Mouse (Mus musculus) embryonic facial prominence, embryonic 10.5 days (tissue): ENCODE data around the gene Aars. TPM values are rescaled to one million over a fixed set of nuclear protein-coding genes. Genes with fewer than 3 reads are reported as not detected.
"Not testable (repeated sequence)": the region's sequence is repeated elsewhere in the genome, so short reads cannot be mapped to it uniquely, and the experiment has no call there.

Source experiments
- DNase-seq: peaks from one replicate; pipeline ENCODE4 v3.0.0-alpha.2; 2017; ENCODE audit warnings: low spot score
- H3K27ac ChIP-seq: fragments of 300-500 bp; sonication (generic); replicated peaks from 2 replicates; pipeline ENCODE4 v1.5.1; 2016; ENCODE audit warnings: mild to moderate bottlenecking
- H3K27me3 ChIP-seq: fragments of 300-500 bp; sonication (generic); replicated peaks from 2 replicates; pipeline ENCODE4 v1.6.1; 2016; ENCODE audit warnings: low read depth, mild to moderate bottlenecking; ENCODE audit not compliant: poor library complexity, severe bottlenecking
- H3K36me3 ChIP-seq: fragments of 300-500 bp; sonication (generic); replicated peaks from 2 replicates; pipeline ENCODE4 v1.6.1; 2016; ENCODE audit warnings: mild to moderate bottlenecking, moderate library complexity
- H3K4me1 ChIP-seq: fragments of 300-500 bp; sonication (generic); 2 replicates; pipeline ENCODE4 v1.6.1; 2016
- H3K4me3 ChIP-seq: fragments of 300-500 bp; sonication (generic); 2 replicates; pipeline ENCODE4 v1.5.1; 2016; ENCODE audit warnings: mild to moderate bottlenecking, moderate library complexity
- H3K9me3 ChIP-seq: fragments of 300-500 bp; sonication (generic); 2 replicates; pipeline ENCODE4 v1.6.1; 2016; ENCODE audit warnings: mild to moderate bottlenecking
- WGBS: fragments of 180-500 bp; shearing (Covaris S2); methylation state at CpG from one replicate; pipeline ENCODE4 v1.1.7; 2016; 5-methylcytosine and 5-hydroxymethylcytosine counted together
- polyA plus RNA-seq: library from polyadenylated mRNA; unstranded; fragments of >200 nt; fragmentation: Nextera tagmentation; extraction: Ambion mirVana; gene quantifications from 2 replicates; pipeline ENCODE4 v1.2.1, GENCODE M21; 2016

Gene Aars
- polyA plus RNA-seq, 1 experiment from 2014 or later = 71.3 TPM

GRCm38 (mm10) chr8:111056691-111057293 lies 23.8 kb downstream of the Aars start:
- peak overlapping the region; percentile 96 for H3K4me3 ChIP-seq
- H3K27ac ChIP-seq = peak overlapping the region; percentile 94
- no peaks in the 10 kb centered on the region for H3K9me3 ChIP-seq
- under 1% methylated on average over 63 of the region's 63 CpGs for WGBS
- H3K36me3 ChIP-seq = peaks cover 66% of the 10 kb centered on the region
- DNase-seq = no peak
- 0 out of 2 replicates have a peak, but pooled peaks cover 5% of the 10 kb centered on the region for H3K27me3 ChIP-seq
- peaks cover 47% of the 10 kb centered on the region for H3K4me1 ChIP-seq

GRCm38 (mm10) chr8:111058946-111059572 lies 26.1 kb downstream of the Aars start:
- peaks cover 59% of the 10 kb centered on the region for H3K4me1 ChIP-seq
- DNase-seq = no peak
- 64% methylated on average over 2 of the region's 2 CpGs for WGBS
- no peaks in the 10 kb centered on the region for H3K9me3 ChIP-seq
- H3K27ac ChIP-seq = no peak overlapping the region
- H3K27me3 ChIP-seq = 0 out of 2 replicates have a peak, but pooled peaks cover 5% of the 10 kb centered on the region
- peaks cover 43% of the 10 kb centered on the region for H3K36me3 ChIP-seq
- H3K4me3 ChIP-seq = 0 out of 2 replicates have a peak overlapping the region, but pooled peaks have one; percentile 11

DNA sequence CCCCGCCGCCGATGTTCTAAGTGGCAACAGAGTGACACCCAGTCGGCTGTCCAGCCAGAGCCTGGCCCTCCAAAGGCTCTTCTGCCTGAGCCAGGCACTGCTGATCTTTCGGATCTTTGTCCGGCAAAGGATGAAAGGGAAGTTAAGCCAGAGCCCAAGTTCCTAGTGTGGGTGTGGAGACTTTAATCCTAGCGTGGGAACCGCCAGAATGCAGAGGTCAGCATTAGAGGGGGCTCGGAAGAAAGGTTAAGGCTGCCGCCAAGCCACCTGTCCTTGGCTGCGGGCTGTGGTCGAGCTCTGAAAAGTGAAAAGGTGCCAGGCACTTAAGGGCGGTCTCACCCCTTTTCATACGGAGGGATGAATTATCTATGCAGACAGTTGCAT lies 28.7 kb downstream of the Aars start:
- 0% methylated on average over 14 of the region's 14 CpGs for WGBS
- Histone ChIP-seq H3K9me3 (no peaks in the 10 kb centered on the region), H3K4me1 (peaks cover 59% of the 10 kb centered on the region), H3K27me3 (0 out of 2 replicates have a peak, but pooled peaks cover 8% of the 10 kb centered on the region), H3K27ac (peak overlapping the region; percentile 83), H3K36me3 (peaks cover 25% of the 10 kb centered on the region), H3K4me3 (peak overlapping the region; percentile 75)
- DNase-seq = no peak

DNA sequence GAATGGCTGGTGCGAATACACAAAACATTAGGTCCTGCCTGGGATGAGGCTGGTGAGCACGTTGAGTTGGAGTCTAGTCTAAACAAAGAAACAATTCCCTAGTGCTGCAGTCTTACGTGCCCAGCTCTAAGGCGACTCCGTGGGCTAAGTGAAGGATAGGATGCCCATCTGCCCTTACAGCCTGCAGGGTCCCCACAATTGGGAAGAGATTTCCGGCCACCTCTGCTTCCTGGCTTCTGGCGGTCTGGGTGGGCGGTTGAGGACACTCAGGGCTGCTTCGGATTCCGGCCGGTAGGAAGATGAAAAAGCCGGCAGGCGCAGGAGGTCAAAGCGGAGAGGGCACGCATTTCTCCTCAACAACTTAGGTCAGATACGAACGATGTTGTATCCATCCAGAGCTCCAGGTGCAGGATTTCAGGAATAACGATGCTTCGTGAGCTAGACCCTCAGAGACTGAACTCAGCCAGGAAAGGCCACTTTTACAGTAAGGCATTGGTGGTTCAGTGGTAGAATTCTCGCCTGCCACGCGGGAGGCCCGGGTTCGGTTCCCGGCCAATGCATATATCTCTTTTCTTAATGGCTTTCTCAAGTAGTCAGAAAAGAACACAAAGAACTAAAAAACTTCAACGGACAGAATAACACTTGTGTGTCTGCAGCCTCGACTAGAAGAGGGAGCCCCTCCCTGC lies 29.3 kb downstream of the Aars start:
- peak overlapping the region; percentile 75 for H3K4me3 ChIP-seq
- H3K36me3 ChIP-seq = peaks cover 23% of the 10 kb centered on the region
- H3K27ac ChIP-seq = peak overlapping the region; percentile 83
- H3K27me3 ChIP-seq = 0 out of 2 replicates have a peak, but pooled peaks cover 8% of the 10 kb centered on the region
- no peaks in the 10 kb centered on the region for H3K9me3 ChIP-seq
- whole genome bisulfite sequencing = under 1% methylated on average over 27 of the region's 27 CpGs
- peak; percentile 92 for DNase-seq
- peaks cover 54% of the 10 kb centered on the region for H3K4me1 ChIP-seq

GRCm38 (mm10) chr8:111062893-111063292 lies 29.9 kb downstream of the Aars start:
- DNase-seq = no peak
- H3K9me3 ChIP-seq = no peaks in the 10 kb centered on the region
- 0 out of 2 replicates have a peak, but pooled peaks cover 8% of the 10 kb centered on the region for H3K27me3 ChIP-seq
- H3K27ac ChIP-seq = no peak overlapping the region; the same call in 1 of the 2 replicates
- WGBS = 49% methylated on average over 2 of the region's 2 CpGs
- peaks cover 47% of the 10 kb centered on the region for H3K4me1 ChIP-seq
- H3K36me3 ChIP-seq = peaks cover 16% of the 10 kb centered on the region
- H3K4me3 ChIP-seq = peak overlapping the region; percentile 75

GRCm38 (mm10) chr8:111066308-111066707 lies 33.4 kb downstream of the Aars start:
- Histone ChIP-seq H3K4me1 (peaks cover 16% of the 10 kb centered on the region), H3K4me3 (no peak overlapping the region), H3K36me3 (no peaks in the 10 kb centered on the region), H3K27me3 (0 out of 2 replicates have a peak, but pooled peaks cover 3% of the 10 kb centered on the region), H3K9me3 (no peaks in the 10 kb centered on the region), H3K27ac (no peak overlapping the region)
- 75% methylated on average over 4 of the region's 4 CpGs for WGBS
- no peak for DNase-seq

DNA sequence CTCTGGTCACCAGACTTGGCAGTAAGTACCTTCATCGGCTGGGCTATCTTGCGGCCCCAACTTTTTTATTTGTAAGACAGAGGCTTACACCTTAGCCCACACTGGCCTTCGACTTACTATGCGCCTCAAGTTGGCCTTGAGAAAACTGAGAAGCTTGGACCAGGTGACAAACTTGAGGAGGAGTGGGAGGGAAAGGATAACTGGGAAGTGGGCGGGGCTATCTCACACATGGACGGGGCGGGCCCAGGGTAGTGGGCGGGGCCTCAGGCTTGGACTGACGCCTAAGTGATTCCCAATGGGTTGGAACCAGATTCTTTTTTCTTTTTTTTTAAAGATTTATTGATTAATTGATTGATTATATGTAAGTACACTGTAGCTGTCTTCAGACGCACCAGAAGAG lies 34.5 kb downstream of the Aars start:
- DNase-seq = peak; percentile 33
- no peaks in the 10 kb centered on the region for H3K9me3 ChIP-seq
- 28% methylated on average over 10 of the region's 10 CpGs for WGBS

DNA sequence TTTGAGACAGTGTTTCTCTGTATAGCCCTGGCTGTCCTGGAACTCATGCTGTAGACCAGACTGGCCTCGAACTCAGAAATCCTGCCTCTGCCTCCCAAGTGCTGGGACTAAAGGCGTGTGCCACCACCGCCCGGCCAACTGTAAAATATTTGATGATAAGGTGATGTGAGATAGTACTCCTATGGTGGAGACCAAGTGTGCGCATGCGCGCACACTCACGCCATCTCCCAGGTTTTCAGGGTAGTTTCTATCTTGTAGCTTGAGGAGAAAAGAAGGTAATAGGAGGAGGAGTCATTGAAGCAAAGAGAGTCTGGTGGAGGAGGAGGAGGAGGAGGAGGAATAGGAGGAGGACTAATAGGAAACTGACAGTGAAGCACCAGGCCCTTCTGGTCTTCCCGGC lies 35.7 kb downstream of the Aars start:
- 95% methylated on average over 9 of the region's 9 CpGs for WGBS
- H3K9me3 ChIP-seq, H3K27ac ChIP-seq, H3K27me3 ChIP-seq, H3K36me3 ChIP-seq, H3K4me1 ChIP-seq, DNase-seq, H3K4me3 ChIP-seq: not testable (repeated sequence)

More for the DNA sequence above, 34.5 kb downstream of the Aars start:
- H3K4me3 ChIP-seq = no peak overlapping the region
- no peak overlapping the region for H3K27ac ChIP-seq
- H3K27me3 ChIP-seq = 0 out of 2 replicates have a peak, but pooled peaks cover 3% of the 10 kb centered on the region
- H3K36me3 ChIP-seq = no peaks in the 10 kb centered on the region
- peaks cover 8% of the 10 kb centered on the region; the same call in 1 of the 2 replicates for H3K4me1 ChIP-seq

DNA sequence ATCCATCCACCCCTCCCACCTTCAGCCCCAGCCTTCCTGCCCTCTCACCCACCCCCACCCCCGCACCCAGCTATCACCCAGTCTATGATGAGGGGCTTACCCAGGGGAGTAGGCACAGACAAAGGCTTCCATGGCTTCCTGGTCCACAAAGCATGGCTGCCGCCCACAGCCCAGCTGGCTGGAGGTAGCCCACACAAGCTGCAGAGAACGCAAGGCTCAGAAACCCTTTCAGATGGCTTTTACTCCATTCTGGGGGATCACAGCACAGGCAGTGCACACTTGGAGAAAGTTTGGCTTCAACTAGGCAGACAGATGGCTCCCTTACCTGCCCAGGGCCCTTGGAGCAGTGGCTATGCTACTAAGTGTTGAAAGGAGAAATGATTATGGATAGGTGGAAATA lies 43.0 kb downstream of the Aars start:
- no peaks in the 10 kb centered on the region for H3K27me3 ChIP-seq
- no peaks in the 10 kb centered on the region for H3K36me3 ChIP-seq
- DNase-seq = no peak
- H3K9me3 ChIP-seq = no peaks in the 10 kb centered on the region
- 76% methylated on average over 3 of the region's 3 CpGs for WGBS
- peaks cover 14% of the 10 kb centered on the region for H3K4me1 ChIP-seq
- no peak overlapping the region for H3K4me3 ChIP-seq
- no peak overlapping the region for H3K27ac ChIP-seq

DNA sequence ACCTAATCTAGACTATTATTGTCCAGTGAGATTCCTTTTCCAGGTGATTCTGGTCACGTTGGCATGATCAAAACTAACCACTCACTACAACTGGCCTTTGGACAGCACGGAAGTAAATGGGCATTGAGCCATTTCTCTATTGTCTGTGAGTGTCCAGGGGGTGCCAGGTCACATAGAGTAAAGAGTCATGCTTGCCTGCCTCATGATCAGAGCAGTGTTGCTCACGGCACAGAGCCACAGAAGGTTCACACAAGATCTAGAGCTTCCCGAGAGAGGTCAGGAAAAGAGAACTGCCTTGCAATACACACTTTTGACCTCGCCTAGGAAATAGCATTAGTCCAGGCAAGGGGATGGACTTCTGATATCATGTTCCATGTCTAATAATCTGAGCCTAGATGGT lies 46.5 kb downstream of the Aars start:
- DNase-seq = no peak
- H3K9me3 ChIP-seq = no peaks in the 10 kb centered on the region
- no peak overlapping the region for H3K4me3 ChIP-seq
- no peaks in the 10 kb centered on the region for H3K27me3 ChIP-seq
- H3K36me3 ChIP-seq = no peaks in the 10 kb centered on the region
- WGBS = 69% methylated on average over 5 of the region's 5 CpGs
- H3K27ac ChIP-seq = no peak overlapping the region
- H3K4me1 ChIP-seq = peaks cover 27% of the 10 kb centered on the region

- H3K27ac ChIP-seq = peak overlapping the region; percentile 30; the same call in 1 of the 2 replicates
- 36% methylated on average over 6 of the region's 6 CpGs for WGBS
Observed at GRCm38 (mm10) chr8:111079861-111080271, 46.9 kb downstream of the Aars start.

GRCm38 (mm10) chr8:111081580-111082258 lies 48.8 kb downstream of the Aars start:
- H3K4me1 ChIP-seq = peaks cover 27% of the 10 kb centered on the region
- no peaks in the 10 kb centered on the region for H3K36me3 ChIP-seq
- no peak overlapping the region for H3K4me3 ChIP-seq
- no peaks in the 10 kb centered on the region for H3K27me3 ChIP-seq
- DNase-seq = peak; percentile 23
- no peaks in the 10 kb centered on the region for H3K9me3 ChIP-seq
- H3K27ac ChIP-seq = peak overlapping the region; percentile 35; the same call in 1 of the 2 replicates
- WGBS = 42% methylated on average over 12 of the region's 12 CpGs

More at GRCm38 (mm10) chr8:111079861-111080271, 46.9 kb downstream of the Aars start:
- Histone ChIP-seq H3K27me3 (no peaks in the 10 kb centered on the region), H3K36me3 (no peaks in the 10 kb centered on the region), H3K4me1 (peaks cover 27% of the 10 kb centered on the region), H3K4me3 (no peak overlapping the region), H3K9me3 (no peaks in the 10 kb centered on the region)
- peak; percentile 39 for DNase-seq
